46 mouse cellular contexts compared by ENCODE assay signal in genomic region chr16:38864358-38864757, GRCm38 (mm10). TPM values are rescaled to one million over a fixed set of nuclear protein-coding genes. Genes with fewer than 3 reads are reported as not detected.
"Had no signal": no experiment of that assay in that cellular context is flagged by ENCODE, and none has a peak within 500 bp of the region (broad histone marks: within the 10 kb centered on the region; RNA-seq: fewer than 3 reads in every experiment).

No protein-coding gene starts in this region.

- H3K27ac ChIP-seq: limb, embryonic 10.5 days; limb, embryonic 12.5 days; limb, embryonic 13.5 days; limb, embryonic 15.5 days; liver, embryonic 12.5 days; liver, embryonic 13.5 days; liver, embryonic 14.5 days; liver, embryonic 15.5 days; lung, embryonic 15.5 days; macrophage; midbrain, embryonic 10.5 days; midbrain, embryonic 12.5 days; midbrain, embryonic 13.5 days; midbrain, embryonic 15.5 days; neural tube, embryonic 12.5 days had no signal

- H3K4me2 ChIP-seq: limb, embryonic 12.5 days; limb, embryonic 13.5 days; limb, embryonic 15.5 days; liver, embryonic 11.5 days; liver, embryonic 12.5 days; liver, embryonic 13.5 days; liver, embryonic 15.5 days; lung, embryonic 14.5 days; lung, embryonic 15.5 days; midbrain, embryonic 11.5 days; midbrain, embryonic 12.5 days; midbrain, embryonic 13.5 days; midbrain, embryonic 15.5 days; neural tube, embryonic 12.5 days had no signal

- H3K27me3 ChIP-seq: limb, embryonic 12.5 days; limb, embryonic 13.5 days; limb, embryonic 15.5 days; liver, embryonic 12.5 days; liver, embryonic 13.5 days; liver, embryonic 15.5 days; lung, embryonic 15.5 days; megakaryocyte, embryonic 14.5 days; midbrain, embryonic 12.5 days; midbrain, embryonic 13.5 days; midbrain, embryonic 15.5 days; neural tube, embryonic 12.5 days had no signal

- H3K36me3 ChIP-seq: limb, embryonic 10.5 days; limb, embryonic 12.5 days; limb, embryonic 13.5 days; limb, embryonic 15.5 days; liver, embryonic 12.5 days; liver, embryonic 13.5 days; liver, embryonic 15.5 days; lung, embryonic 15.5 days; midbrain, embryonic 10.5 days; midbrain, embryonic 12.5 days; midbrain, embryonic 13.5 days; midbrain, embryonic 15.5 days; neural tube, embryonic 12.5 days had no signal

- DNase-seq: left cerebral cortex, postnatal 4 days; liver; liver, embryonic 13.5 days; liver, postnatal 0 days; lung, adult 18-20 months; lung, adult 2 months; lung, embryonic 14.5 days; lung, postnatal 10 days; lung, postnatal 14 days; lung, postnatal 36 days; lung, postnatal 4 days; midbrain, embryonic 14.5 days had no signal

- H3K4me3 ChIP-seq: limb, embryonic 10.5 days; limb, embryonic 12.5 days; limb, embryonic 13.5 days; limb, embryonic 15.5 days; liver, embryonic 12.5 days; liver, embryonic 13.5 days; liver, embryonic 15.5 days; lung, embryonic 15.5 days; megakaryocyte, embryonic 14.5 days; midbrain, embryonic 10.5 days; midbrain, embryonic 12.5 days; midbrain, embryonic 13.5 days; midbrain, embryonic 15.5 days; neural tube, embryonic 12.5 days had no signal

RNA-seq across cellular contexts. Expression of gene Igsf11, which starts 28.1 kb away (rescaled TPM):
- total RNA-seq: megakaryocyte progenitor cell, adult 5-6 weeks; megakaryocyte, adult 5-6 weeks; megakaryocyte-erythroid progenitor cell, adult 5-6 weeks; monocyte, adult 5-6 weeks had no signal

RNA-seq across cellular contexts. Expression of gene 4930435E12Rik, which starts 35.8 kb away (rescaled TPM):
- total RNA-seq: left cerebral cortex, postnatal 10 days; left cerebral cortex, postnatal 14 days; left cerebral cortex, postnatal 25 days; left cerebral cortex, postnatal 36 days; left cerebral cortex, postnatal 4 days; liver, adult 2 months; megakaryocyte progenitor cell, adult 5-6 weeks; megakaryocyte, adult 5-6 weeks; megakaryocyte-erythroid progenitor cell, adult 5-6 weeks; midbrain, postnatal 0 days; monocyte, adult 5-6 weeks had no signal
- polyA plus RNA-seq: limb, embryonic 10.5 days; limb, embryonic 11.5 days; limb, embryonic 12.5 days; limb, embryonic 13.5 days; limb, embryonic 14.5 days; limb, embryonic 15.5 days; liver, adult 2 months; liver, embryonic 11.5 days; liver, embryonic 12.5 days; liver, embryonic 13.5 days; liver, embryonic 14.5 days; liver, embryonic 15.5 days; liver, embryonic 16.5 days; liver, postnatal 0 days; lung, adult 2 months; lung, embryonic 14.5 days; lung, embryonic 15.5 days; lung, embryonic 16.5 days; lung, postnatal 0 days; macrophage; midbrain, embryonic 10.5 days; midbrain, embryonic 11.5 days; midbrain, embryonic 12.5 days; midbrain, embryonic 13.5 days; midbrain, embryonic 14.5 days; midbrain, embryonic 15.5 days; midbrain, embryonic 16.5 days; midbrain, postnatal 0 days; neural tube, embryonic 11.5 days; neural tube, embryonic 12.5 days had no signal
